Mouse (Mus musculus) Patski (cell line): Measurements from ENCODE around the gene Ccdc62. TPM values are rescaled to one million over a fixed set of nuclear protein-coding genes. Genes with fewer than 3 reads are reported as not detected.

Experiments
- ATAC-seq: fragments of 100-300 bp; one replicate; pipeline ENCODE4 v1.8.0; 2021
- CTCF ChIA-PET: fragments of 350-600 bp; sonication (Branson Sonifier 250); formaldehyde crosslinking; loops from one replicate; lab custom pipeline; 2022; ENCODE audit warnings: inconsistent platforms; lab: Charles Lee
- POLR2A ChIA-PET: fragments of 350-600 bp; sonication (Branson Sonifier 250); formaldehyde crosslinking; loops from one replicate; lab custom pipeline; 2022; ENCODE audit warnings: antibody characterized with exemption, inconsistent platforms; lab: Charles Lee
- DNase-seq: peaks from one replicate; pipeline ENCODE4 v3.0.0-alpha.2; 2011; ENCODE audit warnings: low read depth, low spot score
- H3K27me3 ChIP-seq: fragments of 371-371 bp; one replicate; pipeline ENCODE4 v1.5.1; 2021
- CTCF ChIP-seq: fragments of 100-300 bp; IDR thresholded peaks from one replicate; pipeline ENCODE4 v1.5.1; 2021
- in situ Hi-C: fragments of 300-500 bp; cut with MboI; formaldehyde crosslinking; loops from 3 replicates; pipeline ENCODE4 v1.11.1; 2018; ENCODE audit warnings: low pct_unique_long_range_greater_than_20kb, mixed read lengths
- polyA plus RNA-seq: library from polyadenylated mRNA; unstranded; gene quantifications from one replicate; pipeline ENCODE4 v1.2.3, GENCODE M21; 2021

Ccdc62 gene
- polyA plus RNA-seq, 1 experiment from 2014 or later = 6.7 TPM

GRCm38 (mm10) chr5:123996695-123997094 is 66.2 kb downstream of the Ccdc62 start:
- H3K27me3 ChIP-seq = no peaks in the 10 kb centered on the region
- POLR2A ChIA-PET = no interaction called here
- TF ChIP-seq CTCF = no peak
- ATAC-seq (no peak), DNase-seq (no peak)
- in situ Hi-C loops = no loop called here
- CTCF ChIA-PET = interaction anchor here (0.8 to 2.0 kb wide), 3 partner anchors 22 to 89 kb away, joined by 3 to 9 read pairs (median 3); no protein-coding TSS in a partner anchor

GRCm38 (mm10) chr5:123997211-123997751 is 66.8 kb downstream of the Ccdc62 start:
- TF ChIP-seq CTCF = no peak
- in situ Hi-C loops = no loop called here
- H3K27me3 ChIP-seq = no peaks in the 10 kb centered on the region
- CTCF ChIA-PET = interaction anchor here (0.7 to 2.0 kb wide), 4 partner anchors 21 to 88 kb away, joined by 3 to 9 read pairs (median 4); no protein-coding TSS in a partner anchor
- POLR2A ChIA-PET = interaction anchor here (1.1 kb wide), 1 partner anchor 91 kb away, joined by 3 read pairs; no protein-coding TSS in a partner anchor
- ATAC-seq = no peak
- no peak for DNase-seq

GRCm38 (mm10) chr5:123997811-123998210 is 67.3 kb downstream of the Ccdc62 start:
- ATAC-seq = no peak
- CTCF ChIA-PET = interaction anchor here (2.0 kb wide), 1 partner anchor 88 kb away, joined by 9 read pairs; no protein-coding TSS in a partner anchor
- no peak for DNase-seq
- H3K27me3 ChIP-seq = no peaks in the 10 kb centered on the region
- TF ChIP-seq CTCF = no peak
- POLR2A ChIA-PET = interaction anchor here (1.1 kb wide), 1 partner anchor 90 kb away, joined by 3 read pairs; no protein-coding TSS in a partner anchor
- in situ Hi-C loops = no loop called here

GRCm38 (mm10) chr5:123998370-123998769 is 67.9 kb downstream of the Ccdc62 start:
- in situ Hi-C loops = no loop called here
- TF ChIP-seq CTCF = no peak
- ATAC-seq (no peak), DNase-seq (no peak)
- H3K27me3 ChIP-seq = no peaks in the 10 kb centered on the region
- POLR2A ChIA-PET = interaction anchor here (1.1 kb wide), 1 partner anchor 90 kb away, joined by 3 read pairs; no protein-coding TSS in a partner anchor
- CTCF ChIA-PET = interaction anchor here (6.8 kb wide), 1 partner anchor 87 kb away, joined by 51 read pairs; no protein-coding TSS in a partner anchor

GRCm38 (mm10) chr5:124000824-124001223 is 70.3 kb downstream of the Ccdc62 start:
- ChIA-PET CTCF (interaction anchor here (0.6 to 6.8 kb wide), 18 partner anchors 9 to 110 kb away, joined by 3 to 51 read pairs (median 4); no protein-coding TSS in a partner anchor), POLR2A (interaction anchor here (0.6 to 1.9 kb wide), 4 partner anchors 9 to 83 kb away, joined by 3 to 6 read pairs (median 4); partner anchors contain the start of gene Vps37b)
- no peak for DNase-seq
- no peak for ATAC-seq
- in situ Hi-C loops = loop anchor here (5.0 kb wide), 1 partner anchor 81 kb away; no protein-coding TSS in a partner anchor
- H3K27me3 ChIP-seq = no peaks in the 10 kb centered on the region
- no peak for TF ChIP-seq CTCF

GRCm38 (mm10) chr5:124001274-124001673 is 70.8 kb downstream of the Ccdc62 start:
- CTCF ChIA-PET = interaction anchor here (0.9 to 6.8 kb wide), 12 partner anchors 9 to 87 kb away, joined by 3 to 51 read pairs (median 5); no protein-coding TSS in a partner anchor
- ATAC-seq (no peak), DNase-seq (no peak)
- no peaks in the 10 kb centered on the region for H3K27me3 ChIP-seq
- TF ChIP-seq CTCF = no peak
- POLR2A ChIA-PET = interaction anchor here (1.9 kb wide), 1 partner anchor 31 kb away, joined by 5 read pairs; the partner anchor contains the start of gene Vps37b
- in situ Hi-C loops = loop anchor here (5.0 kb wide), 1 partner anchor 81 kb away; no protein-coding TSS in a partner anchor

GRCm38 (mm10) chr5:124002876-124003275 is 72.4 kb downstream of the Ccdc62 start:
- no peak for ATAC-seq
- H3K27me3 ChIP-seq = no peaks in the 10 kb centered on the region
- no peak for DNase-seq
- no peak for TF ChIP-seq CTCF
- ChIA-PET POLR2A (interaction anchor here (1.5 to 3.8 kb wide), 2 partner anchors 74 to 82 kb away, joined by 4 to 12 read pairs; no protein-coding TSS in a partner anchor), CTCF (interaction anchor here (6.8 kb wide), 1 partner anchor 83 kb away, joined by 51 read pairs; no protein-coding TSS in a partner anchor)
- in situ Hi-C loops = loop anchor here (5.0 kb wide), 1 partner anchor 79 kb away; no protein-coding TSS in a partner anchor

- in situ Hi-C loops = loop anchor here (5.0 kb wide), 1 partner anchor 79 kb away; no protein-coding TSS in a partner anchor
- no peak for DNase-seq
- POLR2A ChIA-PET = interaction anchor here (1.5 to 3.8 kb wide), 2 partner anchors 74 to 82 kb away, joined by 4 to 12 read pairs; no protein-coding TSS in a partner anchor
- no peak for TF ChIP-seq CTCF
- no peaks in the 10 kb centered on the region for H3K27me3 ChIP-seq
- no peak for ATAC-seq
- CTCF ChIA-PET = interaction anchor here (2.1 to 6.8 kb wide), 2 partner anchors 71 to 82 kb away, joined by 7 to 51 read pairs; no protein-coding TSS in a partner anchor
Observed at GRCm38 (mm10) chr5:124003375-124003774, 72.9 kb downstream of the Ccdc62 start.

GRCm38 (mm10) chr5:124004356-124005150 is 74.1 kb downstream of the Ccdc62 start:
- CTCF ChIA-PET = interaction anchor here (2.1 to 6.8 kb wide), 3 partner anchors 24 to 81 kb away, joined by 7 to 51 read pairs (median 20); no protein-coding TSS in a partner anchor
- no peak for DNase-seq
- no peaks in the 10 kb centered on the region for H3K27me3 ChIP-seq
- no peak for ATAC-seq
- in situ Hi-C loops = loop anchor here (5.0 kb wide), 1 partner anchor 78 kb away; no protein-coding TSS in a partner anchor
- POLR2A ChIA-PET = interaction anchor here (0.8 to 3.8 kb wide), 5 partner anchors 10 to 107 kb away, joined by 3 to 12 read pairs (median 3); partner anchors contain the start of gene Ogfod2
- TF ChIP-seq CTCF = no peak

- DNase-seq = no peak
- no peaks in the 10 kb centered on the region for H3K27me3 ChIP-seq
- TF ChIP-seq CTCF = no peak
- CTCF ChIA-PET = interaction anchor here (2.1 to 6.8 kb wide), 3 partner anchors 24 to 80 kb away, joined by 7 to 51 read pairs (median 20); no protein-coding TSS in a partner anchor
- POLR2A ChIA-PET = interaction anchor here (0.7 to 3.8 kb wide), 4 partner anchors 11 to 107 kb away, joined by 3 to 12 read pairs (median 4); partner anchors contain the start of gene Ogfod2
- ATAC-seq = no peak
- in situ Hi-C loops = no loop called here
Observed at GRCm38 (mm10) chr5:124005151-124005500, 74.6 kb downstream of the Ccdc62 start.
